Mouse (Mus musculus) erythroblast, adult 5-6 weeks (primary cell): ENCODE measurements around the gene Naxe. TPM values are rescaled to one million over a fixed set of nuclear protein-coding genes. Genes with fewer than 3 reads are reported as not detected.

Experiments
- ATAC-seq: replicated peaks from 2 replicates; pipeline ENCODE4 v1.8.0; 2016; ENCODE audit warnings: moderate number of reproducible peaks, mild to moderate bottlenecking, moderate TSS enrichment, inconsistent platforms; ENCODE audit not compliant: poor library complexity, low FRiP score, severe bottlenecking
- total RNA-seq, 2 experiments: library from RNA; stranded (forward) in 1 of 2; stranded (reverse) in 1 of 2; fragments of 150-400 nt in 1 of 2; fragments of 200-764, 138-1000 nt in 1 of 2; gene quantifications; 2 replicates each; pipeline versions ENCODE4 v1.2.3 to v1.2.4; 2015 to 2017; ENCODE audit warnings: low replicate concordance in 2 of 2

Gene Naxe
- 8.8 and 14.2 TPM in 2 replicates for total RNA-seq (2015; ENCODE audit: low replicate concordance)
- total RNA-seq (2017; ENCODE audit: low replicate concordance): 5.0 and 6.0 TPM in 2 replicates

DNA sequence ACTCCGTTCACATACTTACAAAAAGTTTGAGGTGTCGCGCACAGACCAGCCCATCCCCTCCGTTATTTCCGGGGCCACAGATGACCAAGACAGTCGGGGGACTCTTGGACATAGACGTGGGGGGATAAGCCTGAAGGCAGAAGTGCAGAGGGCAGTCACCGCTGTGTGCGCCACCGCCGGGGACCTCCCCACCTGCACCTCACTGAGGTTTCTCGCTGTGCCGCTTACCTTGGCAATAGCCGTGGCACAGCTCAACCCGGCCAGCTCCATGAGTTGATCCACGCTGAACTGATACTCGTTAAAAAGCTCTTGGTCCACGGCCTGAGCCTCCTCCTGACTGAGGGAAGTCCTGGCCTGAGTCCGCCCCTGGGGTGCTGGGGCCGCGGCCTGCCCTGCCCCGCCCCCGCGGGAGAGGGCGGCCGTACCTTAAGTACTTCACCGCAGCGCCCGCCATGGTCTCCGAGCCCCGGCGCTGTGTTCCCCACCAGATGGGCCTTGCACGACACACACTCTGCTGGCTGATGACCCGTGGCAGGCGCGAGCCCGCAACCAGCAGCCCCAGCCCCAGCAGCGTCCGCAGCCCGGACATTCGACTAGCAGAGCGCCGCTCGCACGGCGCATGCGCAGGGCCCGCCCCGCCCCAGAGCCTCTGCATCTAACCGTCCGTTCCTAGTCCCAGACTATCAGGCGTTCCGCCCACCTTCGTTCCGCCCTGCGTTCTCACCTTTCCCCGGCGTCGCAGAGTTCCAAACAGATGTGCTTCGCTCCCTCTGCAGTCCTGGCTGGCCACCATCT is at the start of gene Naxe:
TSS of gene Naxe (minus strand) at position 594 of the 795 bp plus-strand sequence.
- ATAC-seq: peak; percentile 95

DNA sequence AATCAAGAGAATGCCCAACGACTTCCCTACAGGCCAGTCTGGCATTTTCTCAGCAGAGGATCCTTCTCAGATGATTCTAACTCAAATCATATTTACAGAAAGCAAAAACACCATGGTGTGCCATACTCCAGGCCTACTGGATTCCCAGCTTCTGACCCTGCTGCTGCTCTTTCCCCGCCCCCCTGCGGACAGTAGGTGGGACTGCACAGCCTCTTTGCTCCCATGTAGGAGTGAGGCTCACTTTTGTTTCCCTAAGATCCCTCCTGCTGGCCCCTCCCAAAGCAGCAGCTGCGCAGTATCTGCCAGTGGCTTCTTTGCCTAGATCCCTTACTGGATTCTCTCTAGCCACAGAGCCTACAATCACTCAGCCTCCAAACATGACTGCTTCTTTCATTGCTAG is 47.8 kb upstream of the Naxe start:
- ATAC-seq: no peak

- no peak for ATAC-seq
Observed at GRCm38 (mm10) chr3:88102611-88103010, 44.3 kb upstream of the Naxe start.

GRCm38 (mm10) chr3:88102196-88102595 is 43.9 kb upstream of the Naxe start:
- no peak for ATAC-seq

GRCm38 (mm10) chr3:88101736-88102135 is 43.4 kb upstream of the Naxe start:
- ATAC-seq: no peak

DNA sequence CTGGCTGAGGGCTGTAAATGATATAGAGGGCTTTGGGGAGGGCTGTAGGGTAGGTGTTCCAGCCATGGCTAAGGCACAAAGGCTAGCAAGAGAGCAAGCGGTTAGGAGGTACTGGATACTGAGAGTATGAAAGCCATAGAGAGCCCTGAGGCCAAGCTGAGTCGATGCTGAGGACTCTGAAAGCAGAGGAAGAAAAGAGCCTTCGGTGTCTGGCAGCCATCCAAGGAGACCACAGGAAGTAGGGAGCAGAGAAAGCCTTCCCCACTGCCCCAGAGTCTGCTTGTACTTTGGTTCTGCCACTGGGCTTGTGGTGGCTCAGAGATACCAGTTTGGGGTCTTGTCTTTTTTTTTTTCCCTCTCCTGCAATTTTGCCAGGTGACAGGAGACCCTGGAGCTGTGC is 42.0 kb upstream of the Naxe start:
- no peak for ATAC-seq

DNA sequence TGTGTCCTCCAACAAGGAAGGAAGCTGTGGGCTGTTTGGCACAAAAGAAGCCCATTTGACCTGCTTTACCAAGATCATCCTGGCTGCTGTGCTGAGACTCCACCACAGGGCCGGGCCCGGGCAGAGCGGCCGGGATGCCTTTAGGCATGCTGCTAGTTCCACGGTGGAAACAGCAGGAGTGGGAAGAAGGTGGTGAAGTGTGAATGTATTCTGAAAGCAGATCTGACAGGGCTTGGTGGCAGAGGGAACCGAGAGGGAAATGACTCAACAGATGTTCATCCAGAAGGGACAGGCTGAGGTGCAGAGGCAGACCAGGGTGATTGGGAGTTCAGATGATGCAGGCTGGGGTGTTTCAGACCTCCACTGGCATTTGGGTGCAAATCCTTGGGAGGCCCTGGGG is 39.4 kb upstream of the Naxe start:
- ATAC-seq: no peak

DNA sequence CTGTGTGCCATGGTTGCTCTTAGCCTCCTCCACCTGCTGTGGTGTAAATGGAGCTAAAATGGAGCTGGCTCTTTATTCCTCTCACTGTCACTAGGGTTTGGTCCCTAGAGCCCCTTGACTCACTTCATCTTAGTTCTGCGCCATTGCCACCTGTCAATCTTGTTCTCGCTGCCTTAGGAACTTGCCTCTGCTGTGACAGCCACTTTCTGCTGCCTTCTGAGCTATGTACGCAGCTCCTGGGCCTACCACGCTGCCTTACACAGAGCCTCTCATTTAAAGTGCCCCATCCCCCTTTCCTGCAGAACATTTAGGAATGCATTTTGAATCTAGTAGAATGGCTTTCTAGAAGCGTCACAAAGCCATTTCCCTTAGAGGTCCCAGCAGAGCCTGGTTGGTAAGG is 35.8 kb upstream of the Naxe start:
- no peak for ATAC-seq

DNA sequence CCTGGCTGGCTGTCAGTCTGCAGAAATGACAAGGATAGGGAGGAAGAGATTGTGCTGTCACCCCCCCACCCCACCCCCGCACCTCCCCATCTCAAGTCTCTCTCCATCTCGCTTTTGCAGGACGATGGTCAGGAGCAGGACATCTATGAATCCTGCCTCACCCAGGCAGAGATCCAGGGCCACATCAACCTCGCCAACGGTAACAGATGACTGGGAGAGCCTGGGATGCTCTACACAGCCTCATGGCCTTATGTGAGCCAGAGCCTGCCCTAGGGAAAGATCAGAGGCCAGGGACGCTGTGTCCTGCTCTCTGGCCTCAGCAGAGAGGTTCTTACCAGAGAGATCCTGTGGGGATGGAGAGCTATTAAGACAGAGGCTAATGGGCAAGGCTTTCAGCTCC is 32.3 kb upstream of the Naxe start:
- no peak for ATAC-seq

GRCm38 (mm10) chr3:88090106-88090505 is 31.8 kb upstream of the Naxe start:
- ATAC-seq: no peak

GRCm38 (mm10) chr3:88087688-88088087 is 29.4 kb upstream of the Naxe start:
- no peak for ATAC-seq

GRCm38 (mm10) chr3:88085459-88085858 is 27.2 kb upstream of the Naxe start:
- ATAC-seq: no peak

- ATAC-seq: no peak
Observed at GRCm38 (mm10) chr3:88084001-88084400, 25.7 kb upstream of the Naxe start.

- peak; percentile 91 for ATAC-seq
Observed at GRCm38 (mm10) chr3:88082663-88083062, 24.4 kb upstream of the Naxe start.

DNA sequence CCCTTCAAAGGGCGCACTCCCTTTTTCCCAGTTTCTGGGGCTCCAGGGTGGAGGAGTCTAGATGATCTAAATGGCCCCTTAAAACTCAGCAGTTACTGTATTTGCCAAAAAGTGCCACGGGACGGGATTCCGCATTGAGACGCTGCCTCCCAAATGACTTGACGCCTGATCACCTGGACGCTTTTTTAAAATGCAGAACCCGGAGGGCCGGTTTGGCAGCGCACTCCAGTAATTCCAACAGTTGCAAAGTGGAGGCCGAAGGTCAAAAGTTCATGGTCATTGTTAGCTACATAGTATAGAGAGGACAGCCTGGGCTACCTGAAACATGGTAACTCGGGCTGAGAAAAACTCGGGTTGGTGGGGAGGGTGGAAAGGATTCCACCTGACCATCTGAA is 23.9 kb upstream of the Naxe start:
- peak; percentile 23 for ATAC-seq

DNA sequence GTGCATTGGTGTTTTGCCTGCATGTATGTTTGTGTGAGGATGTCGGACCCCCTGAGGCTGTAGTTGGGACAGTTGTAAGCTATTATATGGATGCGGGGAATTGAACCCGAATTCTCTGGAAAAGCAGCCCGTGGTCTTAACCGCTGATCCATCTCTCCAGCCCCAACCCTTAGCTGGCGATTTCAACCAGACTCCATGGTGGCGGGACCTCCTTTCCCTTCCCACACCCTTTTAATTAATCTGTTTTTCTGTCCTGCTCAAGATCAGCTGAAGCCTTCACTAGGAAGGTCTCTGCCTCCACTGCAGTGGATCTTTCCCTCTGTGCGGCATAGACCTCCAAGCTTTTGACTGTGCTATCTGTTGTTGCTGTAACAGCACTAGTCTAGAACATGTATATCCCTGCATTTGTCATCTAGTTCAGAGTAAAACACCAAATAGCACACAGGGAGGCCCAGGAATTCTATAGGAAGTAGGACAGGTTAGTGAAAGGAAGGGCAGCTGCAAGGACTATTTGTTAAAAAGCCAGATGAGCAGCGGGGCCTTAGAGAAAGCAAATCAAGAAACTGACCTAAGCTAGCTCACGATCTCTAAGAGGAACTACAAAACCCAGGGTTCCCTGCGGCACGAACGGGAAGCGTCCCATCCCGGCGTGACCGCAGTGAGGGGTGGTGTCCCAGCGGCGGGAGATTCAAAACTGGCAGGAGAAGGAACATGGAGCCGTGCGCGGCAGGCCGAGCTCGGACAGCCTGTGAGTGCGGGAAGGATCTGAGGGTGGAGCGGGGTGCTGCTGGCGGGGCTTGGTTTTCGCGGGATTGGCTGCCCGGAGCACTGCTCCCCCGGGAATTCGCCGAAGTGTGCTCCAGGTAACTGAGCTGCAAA is 23.3 kb upstream of the Naxe start, which contains the start of gene Iqgap3:
TSS of gene Iqgap3 (plus strand) at position 627 of the 879 bp plus-strand sequence.
- peak; percentile 93 for ATAC-seq

DNA sequence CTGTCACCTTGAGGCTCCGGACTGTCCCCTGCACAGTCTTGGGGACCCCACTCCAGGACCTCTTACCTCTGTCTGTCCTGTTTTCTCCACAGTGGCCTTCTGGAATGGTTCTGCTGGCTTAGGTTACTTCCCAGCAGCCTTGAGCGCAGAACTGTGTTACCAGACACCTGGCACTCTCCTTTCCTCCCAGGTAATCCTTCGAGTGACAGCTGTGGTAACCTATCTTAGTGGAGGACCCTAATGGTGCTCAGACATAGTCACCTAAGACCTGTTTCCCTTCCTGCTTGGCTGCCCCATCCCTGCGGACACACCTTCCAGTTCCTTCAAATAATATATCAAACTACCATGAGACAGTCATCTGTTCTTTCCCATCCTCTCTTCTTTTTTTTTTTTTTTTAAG is 19.9 kb upstream of the Naxe start, which contains the start of gene Ttc24:
TSS of gene Ttc24 (minus strand) at position 101 of the 400 bp plus-strand sequence.
- no peak for ATAC-seq

DNA sequence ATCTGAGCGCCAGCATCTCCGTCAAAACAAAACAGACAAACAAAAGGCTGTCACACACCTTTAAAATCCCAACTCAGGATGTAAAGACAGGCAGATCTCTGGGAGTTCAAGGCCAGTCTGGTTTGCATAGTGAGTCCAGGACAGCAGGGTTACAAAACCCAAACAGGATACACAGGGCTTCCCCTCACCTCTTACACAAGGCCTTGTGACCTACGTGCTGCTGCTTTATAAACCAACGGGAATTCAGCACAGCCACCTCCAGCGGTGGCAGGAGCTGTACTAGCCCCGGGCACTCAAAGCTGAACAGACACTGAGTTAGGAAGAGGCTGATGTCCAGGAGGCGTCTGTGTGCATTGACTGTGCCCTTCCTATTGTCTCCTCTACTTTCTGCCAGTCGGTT is 19.1 kb upstream of the Naxe start:
- no peak for ATAC-seq

DNA sequence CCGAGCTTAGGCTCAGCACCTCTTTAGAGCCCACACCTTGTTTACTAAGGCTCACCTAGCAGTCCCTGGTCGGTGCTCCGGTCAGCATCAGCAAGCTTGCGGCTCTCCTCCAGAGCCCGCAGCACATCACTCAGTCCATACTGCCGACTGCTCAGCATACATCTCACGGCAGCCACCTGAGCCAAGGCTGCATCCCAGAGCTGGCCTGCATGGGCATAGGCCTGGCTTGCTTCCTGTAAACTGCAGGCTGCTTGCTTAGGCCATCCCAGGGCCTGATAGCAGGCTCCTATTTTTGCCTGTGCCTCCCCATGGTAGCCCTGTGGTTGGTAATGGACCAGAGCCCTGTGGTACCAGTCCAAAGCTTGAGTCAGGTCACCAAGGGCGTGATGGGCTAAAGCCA is 16.5 kb upstream of the Naxe start:
- no peak for ATAC-seq

- ATAC-seq: no peak
Observed at GRCm38 (mm10) chr3:88074351-88074750, 16.1 kb upstream of the Naxe start.

DNA sequence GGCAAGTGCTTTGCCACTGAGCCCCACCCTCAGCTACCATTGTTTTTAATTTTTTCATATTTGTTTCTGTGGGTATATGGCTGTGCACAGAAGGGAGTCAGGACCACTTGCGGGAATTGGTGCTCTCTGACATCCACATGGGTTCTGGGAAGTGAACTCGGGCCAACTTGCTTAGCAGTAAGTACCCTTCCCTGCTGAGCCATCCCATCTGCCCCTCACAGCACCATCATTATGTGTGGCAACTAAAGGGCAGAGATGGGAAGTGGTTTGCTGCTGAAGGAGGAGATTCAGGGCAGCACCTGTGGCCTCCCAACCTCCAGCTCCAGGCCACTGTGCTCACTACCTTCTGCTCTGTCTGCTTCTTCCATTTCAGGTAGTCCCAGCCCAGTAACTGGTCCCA is 15.3 kb upstream of the Naxe start:
- ATAC-seq: no peak
